Mouse (Mus musculus): ENCODE data around the gene Ccdc85c. TPM values are rescaled to one million over a fixed set of nuclear protein-coding genes. Genes with fewer than 3 reads are reported as not detected.

Gene Ccdc85c
- polyA plus RNA-seq, 1 experiment = 3.4 TPM

- H3K4me1 ChIP-seq (ENCODE audit: control insufficient read depth, insufficient read depth, insufficient read length) = no peaks in the 10 kb centered on the region
- DNase-seq (ENCODE audit: low read depth in 1 of 2, low spot score in 2 of 2) = no peak
- H3K4me3 ChIP-seq (ENCODE audit: extremely low read depth, insufficient read depth, insufficient read length) = no peak overlapping the region
- H3K36me3 ChIP-seq (ENCODE audit: control insufficient read depth, insufficient read depth, low read length) = no peaks in the 10 kb centered on the region
- 90% methylated on average over 12 of the region's 12 CpGs for WGBS
- no peaks in the 10 kb centered on the region for H3K27me3 ChIP-seq (ENCODE audit: control insufficient read depth, insufficient read depth, low read length)
- TF ChIP-seq POLR2A (IDR thresholded peaks at IDR 0.05; ENCODE audit: low read depth, low read length) (no peak), CTCF (IDR thresholded peaks at IDR 0.05; ENCODE audit: extremely low read depth, insufficient read depth, insufficient read length, insufficient replicate concordance) (no peak)
- H3K27ac ChIP-seq (ENCODE audit: insufficient read depth, low read length) = no peak overlapping the region
These were observed 45.1 kb downstream of the Ccdc85c start for GRCm38 (mm10) chr12:108230077-108230476.

DNA sequence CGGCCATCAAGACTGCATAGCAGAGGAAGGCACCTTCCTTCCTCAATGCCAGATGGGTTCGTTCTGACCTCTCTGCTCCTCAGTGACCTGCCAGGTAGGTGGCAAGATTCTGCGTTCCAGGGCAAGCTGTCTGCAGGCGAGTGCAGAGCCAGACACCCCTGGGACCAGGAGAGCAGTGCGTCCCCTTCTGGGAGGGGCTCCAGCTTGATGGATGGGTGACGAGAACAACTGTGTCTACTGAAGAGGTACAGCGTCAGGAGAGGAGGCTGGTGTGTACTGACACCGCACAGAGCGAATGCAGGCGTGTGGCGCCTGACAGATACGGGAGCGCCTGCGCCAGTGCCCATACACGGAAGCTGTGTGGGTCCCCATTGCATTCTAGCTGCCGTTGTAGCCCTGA lies 47.7 kb downstream of the Ccdc85c start:
- no peak for DNase-seq (ENCODE audit: low read depth in 1 of 2, low spot score in 2 of 2)
- WGBS = 91% methylated on average over 16 of the region's 16 CpGs
- TF ChIP-seq CTCF (IDR thresholded peaks at IDR 0.05; ENCODE audit: extremely low read depth, insufficient read depth, insufficient read length, insufficient replicate concordance) (no peak), POLR2A (IDR thresholded peaks at IDR 0.05; ENCODE audit: low read depth, low read length) (no peak)
- Histone ChIP-seq H3K27me3 (ENCODE audit: control insufficient read depth, insufficient read depth, low read length) (no peaks in the 10 kb centered on the region), H3K4me1 (ENCODE audit: control insufficient read depth, insufficient read depth, insufficient read length) (no peaks in the 10 kb centered on the region), H3K4me3 (ENCODE audit: extremely low read depth, insufficient read depth, insufficient read length) (no peak overlapping the region), H3K27ac (ENCODE audit: insufficient read depth, low read length) (no peak overlapping the region), H3K36me3 (ENCODE audit: control insufficient read depth, insufficient read depth, low read length) (no peaks in the 10 kb centered on the region)

DNA sequence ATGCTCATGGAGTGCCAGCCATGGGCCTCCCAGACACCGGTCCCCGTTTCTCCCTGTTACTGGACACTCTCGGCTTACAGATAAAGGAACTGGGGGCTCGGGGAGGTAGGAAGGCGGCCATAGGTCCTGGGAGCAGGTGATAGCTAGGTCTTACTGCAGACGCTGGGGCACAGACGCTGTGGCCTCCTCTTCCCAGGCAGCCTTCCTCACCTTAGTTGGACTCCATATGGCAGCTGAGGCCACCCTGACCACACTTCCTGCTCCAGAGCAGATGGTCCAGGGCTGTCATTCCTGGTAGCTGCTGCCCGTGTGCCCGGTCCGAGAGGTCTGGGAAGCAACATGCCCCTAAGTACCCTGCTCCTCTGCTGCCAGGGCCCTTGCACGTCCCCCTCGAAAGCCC lies 48.3 kb downstream of the Ccdc85c start:
- H3K27ac ChIP-seq (ENCODE audit: insufficient read depth, low read length) = no peak overlapping the region
- no peaks in the 10 kb centered on the region for H3K36me3 ChIP-seq (ENCODE audit: control insufficient read depth, insufficient read depth, low read length)
- H3K4me1 ChIP-seq (ENCODE audit: control insufficient read depth, insufficient read depth, insufficient read length) = no peaks in the 10 kb centered on the region
- no peak for TF ChIP-seq CTCF (IDR thresholded peaks at IDR 0.05; ENCODE audit: extremely low read depth, insufficient read depth, insufficient read length, insufficient replicate concordance)
- no peak for TF ChIP-seq POLR2A (IDR thresholded peaks at IDR 0.05; ENCODE audit: low read depth, low read length)
- 93% methylated on average over 12 of the region's 12 CpGs for WGBS
- no peaks in the 10 kb centered on the region for H3K27me3 ChIP-seq (ENCODE audit: control insufficient read depth, insufficient read depth, low read length)
- no peak for DNase-seq (ENCODE audit: low read depth in 1 of 2, low spot score in 2 of 2)
- no peak overlapping the region for H3K4me3 ChIP-seq (ENCODE audit: extremely low read depth, insufficient read depth, insufficient read length)

DNA sequence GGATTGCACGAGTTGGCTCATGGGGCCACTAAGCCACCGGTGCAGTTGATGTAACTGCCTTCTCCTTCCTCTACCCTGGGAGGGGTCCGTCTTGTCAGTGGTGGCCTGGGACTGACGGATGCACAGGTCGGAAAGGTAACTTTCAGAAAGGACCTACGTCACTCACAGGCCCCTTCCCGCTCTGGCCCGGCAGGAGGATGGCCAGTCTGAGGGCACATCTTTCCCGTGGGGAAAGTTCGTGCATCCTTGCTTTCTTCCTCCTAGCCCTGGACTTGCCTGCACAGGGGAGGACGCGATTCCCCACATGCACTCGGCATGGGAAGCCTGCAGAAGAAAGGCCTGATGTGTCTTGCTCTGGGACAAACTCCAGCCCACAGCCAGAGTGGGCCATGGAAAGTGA lies 49.0 kb downstream of the Ccdc85c start:
- DNase-seq (ENCODE audit: low read depth in 1 of 2, low spot score in 2 of 2) = no peak
- Histone ChIP-seq H3K27ac (ENCODE audit: insufficient read depth, low read length) (no peak overlapping the region), H3K4me1 (ENCODE audit: control insufficient read depth, insufficient read depth, insufficient read length) (no peaks in the 10 kb centered on the region), H3K36me3 (ENCODE audit: control insufficient read depth, insufficient read depth, low read length) (no peaks in the 10 kb centered on the region), H3K4me3 (ENCODE audit: extremely low read depth, insufficient read depth, insufficient read length) (no peak overlapping the region), H3K27me3 (ENCODE audit: control insufficient read depth, insufficient read depth, low read length) (no peaks in the 10 kb centered on the region)
- TF ChIP-seq CTCF (IDR thresholded peaks at IDR 0.05; ENCODE audit: extremely low read depth, insufficient read depth, insufficient read length, insufficient replicate concordance) (no peak), POLR2A (IDR thresholded peaks at IDR 0.05; ENCODE audit: low read depth, low read length) (no peak)
- 90% methylated on average over 13 of the region's 13 CpGs for WGBS

DNA sequence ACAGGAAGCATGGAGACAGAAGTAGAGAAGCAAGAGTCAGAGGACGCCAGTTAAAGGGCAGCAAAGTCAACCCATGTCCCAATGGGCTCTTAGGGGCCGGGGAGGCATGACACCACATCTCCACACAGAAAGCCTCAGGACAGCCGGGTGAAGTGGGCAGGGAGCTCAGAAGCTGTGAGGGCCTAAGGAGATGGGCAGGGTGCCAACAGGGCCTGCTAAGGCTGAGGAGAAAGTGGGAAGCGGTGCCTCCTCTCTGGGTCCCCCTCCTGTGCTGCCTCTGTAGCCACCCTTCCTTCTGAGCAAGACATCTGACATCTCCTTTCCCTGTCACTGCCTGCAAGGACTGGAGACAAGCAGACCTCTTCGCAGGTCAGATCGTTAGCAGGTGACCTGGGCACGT lies 49.4 kb downstream of the Ccdc85c start:
- H3K36me3 ChIP-seq (ENCODE audit: control insufficient read depth, insufficient read depth, low read length) = no peaks in the 10 kb centered on the region
- no peak overlapping the region for H3K27ac ChIP-seq (ENCODE audit: insufficient read depth, low read length)
- H3K4me1 ChIP-seq (ENCODE audit: control insufficient read depth, insufficient read depth, insufficient read length) = no peaks in the 10 kb centered on the region
- 77% methylated on average over 7 of the region's 7 CpGs for WGBS
- DNase-seq (ENCODE audit: low read depth in 1 of 2, low spot score in 2 of 2) = no peak
- no peaks in the 10 kb centered on the region for H3K27me3 ChIP-seq (ENCODE audit: control insufficient read depth, insufficient read depth, low read length)
- no peak overlapping the region for H3K4me3 ChIP-seq (ENCODE audit: extremely low read depth, insufficient read depth, insufficient read length)
- TF ChIP-seq CTCF (IDR thresholded peaks at IDR 0.05; ENCODE audit: extremely low read depth, insufficient read depth, insufficient read length, insufficient replicate concordance) = no peak
- no peak for TF ChIP-seq POLR2A (IDR thresholded peaks at IDR 0.05; ENCODE audit: low read depth, low read length)

GRCm38 (mm10) chr12:108223357-108223756 lies 51.9 kb downstream of the Ccdc85c start:
- Histone ChIP-seq H3K36me3 (ENCODE audit: control insufficient read depth, insufficient read depth, low read length) (no peaks in the 10 kb centered on the region), H3K27me3 (ENCODE audit: control insufficient read depth, insufficient read depth, low read length) (no peaks in the 10 kb centered on the region), H3K4me1 (ENCODE audit: control insufficient read depth, insufficient read depth, insufficient read length) (no peaks in the 10 kb centered on the region), H3K4me3 (ENCODE audit: extremely low read depth, insufficient read depth, insufficient read length) (no peak overlapping the region), H3K27ac (ENCODE audit: insufficient read depth, low read length) (no peak overlapping the region)
- no peak for DNase-seq (ENCODE audit: low read depth in 1 of 2, low spot score in 2 of 2)
- 86% methylated on average over 8 of the region's 8 CpGs for WGBS
- no peak for TF ChIP-seq POLR2A (IDR thresholded peaks at IDR 0.05; ENCODE audit: low read depth, low read length)
- TF ChIP-seq CTCF (IDR thresholded peaks at IDR 0.05; ENCODE audit: extremely low read depth, insufficient read depth, insufficient read length, insufficient replicate concordance) = no peak

- TF ChIP-seq CTCF (IDR thresholded peaks at IDR 0.05; ENCODE audit: extremely low read depth, insufficient read depth, insufficient read length, insufficient replicate concordance) (no peak), POLR2A (IDR thresholded peaks at IDR 0.05; ENCODE audit: low read depth, low read length) (no peak)
- H3K4me1 ChIP-seq (ENCODE audit: control insufficient read depth, insufficient read depth, insufficient read length) = no peaks in the 10 kb centered on the region
- no peak overlapping the region for H3K4me3 ChIP-seq (ENCODE audit: extremely low read depth, insufficient read depth, insufficient read length)
- H3K36me3 ChIP-seq (ENCODE audit: control insufficient read depth, insufficient read depth, low read length) = no peaks in the 10 kb centered on the region
- DNase-seq (ENCODE audit: low read depth in 1 of 2, low spot score in 2 of 2) = no peak
- H3K27me3 ChIP-seq (ENCODE audit: control insufficient read depth, insufficient read depth, low read length) = no peaks in the 10 kb centered on the region
- WGBS = 87% methylated on average over 7 of the region's 7 CpGs
- H3K27ac ChIP-seq (ENCODE audit: insufficient read depth, low read length) = no peak overlapping the region
These were observed 53.5 kb downstream of the Ccdc85c start for GRCm38 (mm10) chr12:108221712-108222111.
